Mouse (Mus musculus): ENCODE measurements around the gene Nbeal2. TPM values are rescaled to one million over a fixed set of nuclear protein-coding genes. Genes with fewer than 3 reads are reported as not detected.

Nbeal2 gene
- total RNA-seq, 1 experiment from 2014 or later: 19.5 TPM

- ATAC-seq (replicated peaks; ENCODE audit: low read depth, poor library complexity, severe bottlenecking): no peak
These were observed 31.2 kb downstream of the Nbeal2 start for GRCm38 (mm10) chr9:110622621-110623219.

GRCm38 (mm10) chr9:110620685-110621084 lies 33.3 kb downstream of the Nbeal2 start:
- no peak for ATAC-seq (replicated peaks; ENCODE audit: low read depth, poor library complexity, severe bottlenecking)

- ATAC-seq (replicated peaks; ENCODE audit: low read depth, poor library complexity, severe bottlenecking): 0 out of 2 replicates have a peak, but pooled peaks have one; percentile 21
These were observed 33.8 kb downstream of the Nbeal2 start for GRCm38 (mm10) chr9:110620180-110620579.

- ATAC-seq (replicated peaks; ENCODE audit: low read depth, poor library complexity, severe bottlenecking): no peak
These were observed 36.9 kb downstream of the Nbeal2 start for GRCm38 (mm10) chr9:110617081-110617480.

- no peak for ATAC-seq (replicated peaks; ENCODE audit: low read depth, poor library complexity, severe bottlenecking)
These were observed 42.5 kb downstream of the Nbeal2 start for GRCm38 (mm10) chr9:110611471-110611870.

- ATAC-seq (replicated peaks; ENCODE audit: low read depth, poor library complexity, severe bottlenecking): no peak
These were observed 70.4 kb downstream of the Nbeal2 start for GRCm38 (mm10) chr9:110583521-110583920.

- no peak for ATAC-seq (replicated peaks; ENCODE audit: low read depth, poor library complexity, severe bottlenecking)
These were observed 71.8 kb downstream of the Nbeal2 start for GRCm38 (mm10) chr9:110582161-110582560.

Other genes with a start within 250 kb of the Nbeal2 start
- gene Ptpn23, start 245.9 kb downstream of the Nbeal2 start, total RNA-seq (2017): 3.7 TPM in 2 replicates
- gene Ngp, start 234.4 kb downstream of the Nbeal2 start, total RNA-seq (2017): 114 and 131 TPM in 2 replicates
- 8.7 and 10.1 TPM in 2 replicates for gene Klhl18, start 177.5 kb downstream of the Nbeal2 start, total RNA-seq (2017)
- gene Kif9, start 177.2 kb downstream of the Nbeal2 start, total RNA-seq (2017): 2.1 and 2.2 TPM in 2 replicates
- gene Setd2, start 121.6 kb downstream of the Nbeal2 start, total RNA-seq (2017): 181 and 254 TPM in 2 replicates
- 2.1 and 5.8 TPM in 2 replicates for gene Nradd, start 29.7 kb downstream of the Nbeal2 start, total RNA-seq (2017)
- gene Ccdc12, start 2.3 kb upstream of the Nbeal2 start, total RNA-seq (2017): 88.7 and 112 TPM in 2 replicates
- not detected in 2 replicates for gene Myl3, start 87.7 kb upstream of the Nbeal2 start, total RNA-seq (2017)
- 0.23 TPM in 1 of 2 replicates, not detected in the other for gene Pth1r, start 93.0 kb upstream of the Nbeal2 start, total RNA-seq (2017)
- gene Prss42, start 144.0 kb upstream of the Nbeal2 start, total RNA-seq (2017): not detected in 2 replicates
- gene Prss44, start 159.8 kb upstream of the Nbeal2 start, total RNA-seq (2017): not detected in 2 replicates
- gene Prss43, start 172.5 kb upstream of the Nbeal2 start, total RNA-seq (2017): not detected in 2 replicates
- not detected in 2 replicates for gene Prss45, start 180.4 kb upstream of the Nbeal2 start, total RNA-seq (2017)
- gene Prss46, start 190.3 kb upstream of the Nbeal2 start, total RNA-seq (2017): not detected in 2 replicates
- 8.7 and 10.2 TPM in 2 replicates for gene Prss50, start 203.8 kb upstream of the Nbeal2 start, total RNA-seq (2017)
- gene Als2cl, start 225.7 kb upstream of the Nbeal2 start, total RNA-seq (2017): 0.87 and 3.1 TPM in 2 replicates
- gene Tmie, start 226.0 kb upstream of the Nbeal2 start, total RNA-seq (2017): 0.23 TPM in 1 of 2 replicates, not detected in the other

All from common myeloid progenitor, adult 5-6 weeks (primary cell).